Mouse (Mus musculus): ENCODE data around the gene Med27.

GRCm38 (mm10) chr2:29442275-29442674 lies 95.7 kb downstream of the Med27 start:
- no peak for TF ChIP-seq CTCF (IDR thresholded peaks at IDR 0.05; ENCODE audit: low read depth)
- TF ChIP-seq EP300 (IDR thresholded peaks at IDR 0.05; ENCODE audit: low read depth): no peak
